Mouse (Mus musculus): ENCODE measurements around the gene Olfr745. TPM values are rescaled to one million over a fixed set of nuclear protein-coding genes. Genes with fewer than 3 reads are reported as not detected.

Olfr745 gene
- not detected for polyA plus RNA-seq (2014; fragmentation: Illumina TruSeq; extraction: RNeasy Lipid Tissue Mini Kit (QIAGEN cat#74804); ENCODE audit: low read depth, low replicate concordance)

DNA sequence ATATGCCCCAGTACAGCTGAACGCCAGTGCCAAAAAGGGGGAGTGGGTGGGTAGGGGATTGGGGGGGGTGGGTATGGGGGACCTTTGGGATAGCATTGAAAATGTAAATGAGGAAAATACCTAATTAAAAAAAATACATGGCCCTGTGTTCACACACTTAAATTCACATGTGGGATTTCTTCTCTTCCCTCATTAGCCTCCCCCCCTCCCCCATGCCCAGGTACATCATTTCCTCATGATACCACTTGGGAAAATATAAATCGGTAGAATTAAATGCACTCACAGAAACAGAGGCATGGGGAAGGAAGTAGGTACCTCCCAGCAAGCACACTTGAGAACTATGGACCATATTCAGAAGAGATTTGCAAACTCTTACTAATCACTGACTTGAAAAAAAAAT is at the start of gene Olfr745:
Olfr745 (plus strand) TSS at position 301 of the 400 bp plus-strand sequence.

GRCm38 (mm10) chr14:50614579-50614978 is 24.6 kb upstream of the Olfr745 start, which contains the start of gene Olfr744:
Gene Olfr744 (plus strand): TSS chr14:50614879.

GRCm38 (mm10) chr14:50646783-50647182 is 7.6 kb downstream of the Olfr745 start, which contains the start of gene Olfr746:
Gene Olfr746 (plus strand): TSS chr14:50647083.

DNA sequence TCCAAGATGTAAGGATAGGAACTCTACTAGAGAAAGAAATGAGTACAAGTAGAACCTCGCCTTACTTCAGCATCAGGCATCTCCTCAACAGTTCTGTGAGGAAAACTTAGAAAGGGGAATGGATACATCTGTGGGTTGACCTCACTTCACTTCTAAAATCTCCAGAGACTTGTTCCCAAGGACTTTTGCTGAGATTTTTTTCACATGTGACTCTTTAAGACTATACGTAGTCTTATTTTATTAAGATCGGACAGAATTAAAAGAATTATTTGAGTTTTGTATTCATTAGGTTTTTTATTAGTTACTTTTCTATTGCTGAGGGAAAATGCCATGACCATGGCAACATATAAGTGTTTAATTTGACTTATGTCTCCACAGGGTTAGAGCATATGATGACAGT is 53.9 kb downstream of the Olfr745 start, which contains the start of gene Olfr747:
Olfr747 (minus strand) TSS at position 101 of the 400 bp plus-strand sequence.

Other genes with a start within 250 kb of the Olfr745 start
- gene Olfr738, start 231.8 kb upstream of the Olfr745 start, polyA plus RNA-seq (2014; fragmentation: Illumina TruSeq; extraction: RNeasy Lipid Tissue Mini Kit (QIAGEN cat#74804); ENCODE audit: low read depth, low replicate concordance): not detected
- not detected for gene Olfr739, start 220.8 kb upstream of the Olfr745 start, polyA plus RNA-seq (2014; fragmentation: Illumina TruSeq; extraction: RNeasy Lipid Tissue Mini Kit (QIAGEN cat#74804); ENCODE audit: low read depth, low replicate concordance)
- gene Olfr740, start 193.8 kb upstream of the Olfr745 start, polyA plus RNA-seq (2014; fragmentation: Illumina TruSeq; extraction: RNeasy Lipid Tissue Mini Kit (QIAGEN cat#74804); ENCODE audit: low read depth, low replicate concordance): not detected
- not detected for gene Olfr741, start 166.7 kb upstream of the Olfr745 start, polyA plus RNA-seq (2014; fragmentation: Illumina TruSeq; extraction: RNeasy Lipid Tissue Mini Kit (QIAGEN cat#74804); ENCODE audit: low read depth, low replicate concordance)
- not detected for gene Olfr742, start 135.8 kb upstream of the Olfr745 start, polyA plus RNA-seq (2014; fragmentation: Illumina TruSeq; extraction: RNeasy Lipid Tissue Mini Kit (QIAGEN cat#74804); ENCODE audit: low read depth, low replicate concordance)
- not detected for gene Olfr743, start 117.5 kb upstream of the Olfr745 start, polyA plus RNA-seq (2014; fragmentation: Illumina TruSeq; extraction: RNeasy Lipid Tissue Mini Kit (QIAGEN cat#74804); ENCODE audit: low read depth, low replicate concordance)
- not detected for gene Olfr744, start 24.5 kb upstream of the Olfr745 start, polyA plus RNA-seq (2014; fragmentation: Illumina TruSeq; extraction: RNeasy Lipid Tissue Mini Kit (QIAGEN cat#74804); ENCODE audit: low read depth, low replicate concordance)
- gene Olfr746, start 7.7 kb downstream of the Olfr745 start, polyA plus RNA-seq (2014; fragmentation: Illumina TruSeq; extraction: RNeasy Lipid Tissue Mini Kit (QIAGEN cat#74804); ENCODE audit: low read depth, low replicate concordance): not detected
- not detected for gene Olfr747, start 53.8 kb downstream of the Olfr745 start, polyA plus RNA-seq (2014; fragmentation: Illumina TruSeq; extraction: RNeasy Lipid Tissue Mini Kit (QIAGEN cat#74804); ENCODE audit: low read depth, low replicate concordance)
- gene Olfr748, start 68.0 kb downstream of the Olfr745 start, polyA plus RNA-seq (2014; fragmentation: Illumina TruSeq; extraction: RNeasy Lipid Tissue Mini Kit (QIAGEN cat#74804); ENCODE audit: low read depth, low replicate concordance): not detected
- not detected for gene Olfr749, start 105.7 kb downstream of the Olfr745 start, polyA plus RNA-seq (2014; fragmentation: Illumina TruSeq; extraction: RNeasy Lipid Tissue Mini Kit (QIAGEN cat#74804); ENCODE audit: low read depth, low replicate concordance)
- gene Ttc5, start 146.1 kb downstream of the Olfr745 start, polyA plus RNA-seq (2014; fragmentation: Illumina TruSeq; extraction: RNeasy Lipid Tissue Mini Kit (QIAGEN cat#74804); ENCODE audit: low read depth, low replicate concordance): 13.3 TPM
- gene Ccnb1ip1, start 168.3 kb downstream of the Olfr745 start, polyA plus RNA-seq (2014; fragmentation: Illumina TruSeq; extraction: RNeasy Lipid Tissue Mini Kit (QIAGEN cat#74804); ENCODE audit: low read depth, low replicate concordance): not detected
- gene Parp2, start 168.5 kb downstream of the Olfr745 start, polyA plus RNA-seq (2014; fragmentation: Illumina TruSeq; extraction: RNeasy Lipid Tissue Mini Kit (QIAGEN cat#74804); ENCODE audit: low read depth, low replicate concordance): 28.9 TPM
- 6.9 TPM for gene Tep1, start 231.2 kb downstream of the Olfr745 start, polyA plus RNA-seq (2014; fragmentation: Illumina TruSeq; extraction: RNeasy Lipid Tissue Mini Kit (QIAGEN cat#74804); ENCODE audit: low read depth, low replicate concordance)